Mouse (Mus musculus): ENCODE results near the gene Foxo3. TPM values are rescaled to one million over a fixed set of nuclear protein-coding genes. Genes with fewer than 3 reads are reported as not detected.

Foxo3 gene
- polyA plus RNA-seq, 1 experiment = 76.6 TPM

GRCm38 (mm10) chr10:42278307-42278850, 1.8 kb upstream of the Foxo3 start:
- no peak for TF ChIP-seq POLR2A (IDR thresholded peaks at IDR 0.05; ENCODE audit: control insufficient read depth, extremely low read depth, insufficient read depth, low read length, poor library complexity)
- no peak; the same call in 1 of the 2 replicates for TF ChIP-seq CTCF (IDR thresholded peaks at IDR 0.05; ENCODE audit: borderline replicate concordance, control insufficient read depth, extremely low read depth, insufficient read depth, low read length, poor library complexity)
- Histone ChIP-seq H3K27me3 (ENCODE audit: control insufficient read depth, insufficient read depth, low read length) (no peaks in the 10 kb centered on the region), H3K27ac (ENCODE audit: control insufficient read depth, insufficient read depth, low read length) (0 out of 2 replicates have a peak overlapping the region, but pooled peaks have one; percentile 6), H3K4me3 (ENCODE audit: control insufficient read depth, insufficient read depth, low read length) (peak overlapping the region; percentile 58), H3K36me3 (ENCODE audit: control insufficient read depth, insufficient read depth, low read length) (no peaks in the 10 kb centered on the region), H3K4me1 (replicated peaks; ENCODE audit: control insufficient read depth, insufficient read depth, low read length) (peaks cover 17% of the 10 kb centered on the region)
- DNase-seq = no peak
- 5% methylated on average over 38 of the region's 38 CpGs for WGBS

GRCm38 (mm10) chr10:42277476-42278306, 1.1 kb upstream of the Foxo3 start:
- H3K27me3 ChIP-seq (ENCODE audit: control insufficient read depth, insufficient read depth, low read length) = no peaks in the 10 kb centered on the region
- no peaks in the 10 kb centered on the region for H3K36me3 ChIP-seq (ENCODE audit: control insufficient read depth, insufficient read depth, low read length)
- H3K4me3 ChIP-seq (ENCODE audit: control insufficient read depth, insufficient read depth, low read length) = peak overlapping the region; percentile 82
- peaks cover 17% of the 10 kb centered on the region for H3K4me1 ChIP-seq (replicated peaks; ENCODE audit: control insufficient read depth, insufficient read depth, low read length)
- DNase-seq = peak; percentile 97
- WGBS = under 1% methylated on average over 78 of the region's 78 CpGs
- H3K27ac ChIP-seq (ENCODE audit: control insufficient read depth, insufficient read depth, low read length) = peak overlapping the region; percentile 77
- TF ChIP-seq POLR2A (IDR thresholded peaks at IDR 0.05; ENCODE audit: control insufficient read depth, extremely low read depth, insufficient read depth, low read length, poor library complexity) (0 out of 2 replicates have a peak, but pooled peaks have one; percentile 45), CTCF (IDR thresholded peaks at IDR 0.05; ENCODE audit: borderline replicate concordance, control insufficient read depth, extremely low read depth, insufficient read depth, low read length, poor library complexity) (peak; percentile 42)

- Histone ChIP-seq H3K27me3 (ENCODE audit: control insufficient read depth, insufficient read depth, low read length) (no peaks in the 10 kb centered on the region), H3K36me3 (ENCODE audit: control insufficient read depth, insufficient read depth, low read length) (no peaks in the 10 kb centered on the region), H3K27ac (ENCODE audit: control insufficient read depth, insufficient read depth, low read length) (peak overlapping the region; percentile 66), H3K4me1 (replicated peaks; ENCODE audit: control insufficient read depth, insufficient read depth, low read length) (peaks cover 26% of the 10 kb centered on the region), H3K4me3 (ENCODE audit: control insufficient read depth, insufficient read depth, low read length) (peak overlapping the region; percentile 82)
- WGBS = under 1% methylated on average over 40 of the region's 40 CpGs
- TF ChIP-seq CTCF (IDR thresholded peaks at IDR 0.05; ENCODE audit: borderline replicate concordance, control insufficient read depth, extremely low read depth, insufficient read depth, low read length, poor library complexity) (no peak), POLR2A (IDR thresholded peaks at IDR 0.05; ENCODE audit: control insufficient read depth, extremely low read depth, insufficient read depth, low read length, poor library complexity) (no peak)
- no peak for DNase-seq
Observed at GRCm38 (mm10) chr10:42275871-42276501, 569 bp downstream of the Foxo3 start.

- under 1% methylated on average over 48 of the region's 54 CpGs for WGBS
- Histone ChIP-seq H3K4me3 (ENCODE audit: control insufficient read depth, insufficient read depth, low read length) (peak overlapping the region; percentile 82), H3K36me3 (ENCODE audit: control insufficient read depth, insufficient read depth, low read length) (no peaks in the 10 kb centered on the region), H3K4me1 (replicated peaks; ENCODE audit: control insufficient read depth, insufficient read depth, low read length) (peaks cover 26% of the 10 kb centered on the region), H3K27ac (ENCODE audit: control insufficient read depth, insufficient read depth, low read length) (no peak overlapping the region), H3K27me3 (ENCODE audit: control insufficient read depth, insufficient read depth, low read length) (no peaks in the 10 kb centered on the region)
- peak; percentile 66 for DNase-seq
- no peak; the same call in 1 of the 2 replicates for TF ChIP-seq CTCF (IDR thresholded peaks at IDR 0.05; ENCODE audit: borderline replicate concordance, control insufficient read depth, extremely low read depth, insufficient read depth, low read length, poor library complexity)
- TF ChIP-seq POLR2A (IDR thresholded peaks at IDR 0.05; ENCODE audit: control insufficient read depth, extremely low read depth, insufficient read depth, low read length, poor library complexity) = 0 out of 2 replicates have a peak, but pooled peaks have one; percentile 13
Observed at GRCm38 (mm10) chr10:42275401-42275870, 1.1 kb downstream of the Foxo3 start.

- H3K36me3 ChIP-seq (ENCODE audit: control insufficient read depth, insufficient read depth, low read length) = no peaks in the 10 kb centered on the region
- H3K4me3 ChIP-seq (ENCODE audit: control insufficient read depth, insufficient read depth, low read length) = peak overlapping the region; percentile 82
- WGBS = 2% methylated on average over 65 of the region's 65 CpGs
- H3K27me3 ChIP-seq (ENCODE audit: control insufficient read depth, insufficient read depth, low read length) = no peaks in the 10 kb centered on the region
- H3K27ac ChIP-seq (ENCODE audit: control insufficient read depth, insufficient read depth, low read length) = peak overlapping the region; percentile 51
- DNase-seq = peak; percentile 59
- H3K4me1 ChIP-seq (replicated peaks; ENCODE audit: control insufficient read depth, insufficient read depth, low read length) = peaks cover 27% of the 10 kb centered on the region
- TF ChIP-seq POLR2A (IDR thresholded peaks at IDR 0.05; ENCODE audit: control insufficient read depth, extremely low read depth, insufficient read depth, low read length, poor library complexity) (0 out of 2 replicates have a peak, but pooled peaks have one; percentile 6), CTCF (IDR thresholded peaks at IDR 0.05; ENCODE audit: borderline replicate concordance, control insufficient read depth, extremely low read depth, insufficient read depth, low read length, poor library complexity) (peak; percentile 31; the same call in 1 of the 2 replicates)
Observed at GRCm38 (mm10) chr10:42274712-42275400, 1.7 kb downstream of the Foxo3 start.
